28 mouse cellular contexts compared by ENCODE assay signal in genomic region chr12:31846077-31846476, GRCm38 (mm10).
DNase-seq lines count a peak whose midpoint lies in the region; ATAC-seq and TF ChIP-seq lines count a peak whose summit lies in the region.
"Had no signal": no experiment of that assay in that cellular context is flagged by ENCODE, and none has a peak within 500 bp of the region (broad histone marks: within the 10 kb centered on the region; RNA-seq: fewer than 3 reads in every experiment).

No protein-coding gene starts in this region.

- WGBS in heart, adult 2 months = 64% methylated on average over 3 of the region's 3 CpGs
- 91% methylated on average over 3 of the region's 3 CpGs for WGBS in heart, embryonic 11.5 days (ENCODE audit: insufficient replicate concordance)

- DNase-seq in gastrocnemius, adult 2 months = peak; percentile 24
- no peak for DNase-seq in gastrocnemius, postnatal 25 days
- DNase-seq in heart, adult 2 months = peak in 1 of 2 experiments; percentile 44
- DNase-seq in fat pad, adult 2 months (ENCODE audit: extremely low read depth, low read depth, low spot score) = peak; percentile 23
- peak; percentile 12 for DNase-seq in heart, postnatal 4 days
- DNase-seq in cerebellum, adult 9-11 months = no peak
- DNase-seq: adrenal gland, postnatal 10 days; adrenal gland, postnatal 36 days; B cell, adult 2 months; cerebellum, adult 18-20 months; cerebellum, adult 9-10 months; cerebellum, postnatal 25 days; kidney, adult 18-20 months; kidney, adult 9 months had no signal

- no peaks in the 10 kb centered on the region for H3K9me3 ChIP-seq in heart, embryonic 11.5 days (replicated peaks; ENCODE audit: control insufficient read depth, low read length)
- H3K9me3 ChIP-seq: embryonic facial prominence, embryonic 12.5 days; embryonic facial prominence, embryonic 15.5 days; forebrain, embryonic 10.5 days; forebrain, embryonic 13.5 days; G1E; heart, embryonic 13.5 days had no signal

- no peak for TF ChIP-seq POLR2A in heart, adult 2 months (IDR thresholded peaks at IDR 0.05; ENCODE audit: insufficient read depth, low read depth, low read length)

- ATAC-seq in heart, embryonic 11.5 days (replicated peaks; ENCODE audit: insufficient number of reproducible peaks, low FRiP score, low TSS enrichment) = no peak
- ATAC-seq: forebrain, embryonic 13.5 days; forebrain, embryonic 16.5 days; hindbrain, postnatal 0 days; inflammation-experienced regulatory T-cells, adult 6 months; intestine, embryonic 16.5 days; Patski had no signal

- intact Hi-C loops in gastrocnemius, adult 2 months (cut with DNase I) = loop anchor here (5.0 kb wide), 1 partner anchor 81 kb away; no protein-coding TSS in a partner anchor
- intact Hi-C loops in heart, adult 2 months (cut with DNase I) = loop anchor here (5.0 kb wide), 2 partner anchors 71 to 119 kb away; no protein-coding TSS in a partner anchor

- no peaks in the 10 kb centered on the region for H3K36me3 ChIP-seq in heart, adult 2 months (ENCODE audit: control insufficient read depth, insufficient read depth, low read length)
- H3K36me3 ChIP-seq in heart, embryonic 11.5 days (ENCODE audit: control insufficient read depth, insufficient read depth, low read length) = no peaks in the 10 kb centered on the region

- H3K27me3 ChIP-seq in heart, adult 2 months (ENCODE audit: control insufficient read depth, insufficient read depth, low read length) = no peaks in the 10 kb centered on the region
- no peaks in the 10 kb centered on the region for H3K27me3 ChIP-seq in heart, embryonic 11.5 days (ENCODE audit: control insufficient read depth, insufficient read depth, low read length)
- H3K27me3 ChIP-seq: CH12.LX; embryonic facial prominence, embryonic 12.5 days; embryonic facial prominence, embryonic 15.5 days; forebrain, embryonic 13.5 days; heart, embryonic 13.5 days; Patski had no signal

- H3K4me1 ChIP-seq in heart, adult 2 months (ENCODE audit: control insufficient read depth, insufficient read depth, low read length) = peaks cover 2% of the 10 kb centered on the region; the same call in 1 of the 2 replicates
- H3K4me1 ChIP-seq in heart, embryonic 11.5 days (ENCODE audit: control insufficient read depth, insufficient read depth, low read length) = no peaks in the 10 kb centered on the region
- H3K4me1 ChIP-seq: embryonic facial prominence, embryonic 12.5 days; embryonic facial prominence, embryonic 15.5 days; forebrain, embryonic 10.5 days; forebrain, embryonic 13.5 days had no signal

- no peak overlapping the region for H3K9ac ChIP-seq in heart, adult 2 months (ENCODE audit: low read depth, low read length)
- no peak overlapping the region for H3K9ac ChIP-seq in heart, embryonic 11.5 days (ENCODE audit: low read depth, low read length)
- H3K9ac ChIP-seq: embryonic facial prominence, embryonic 12.5 days; embryonic facial prominence, embryonic 15.5 days; forebrain, embryonic 13.5 days; heart, embryonic 13.5 days; hindbrain, embryonic 14.5 days had no signal

- H3K27ac ChIP-seq in gastrocnemius, adult 2 months = peak overlapping the region; percentile 21
- H3K27ac ChIP-seq in heart, adult 2 months = peak overlapping the region; percentile 42
- H3K27ac ChIP-seq in heart, embryonic 11.5 days (ENCODE audit: low read depth, low read length) = no peak overlapping the region
- H3K27ac ChIP-seq: embryonic facial prominence, embryonic 12.5 days; embryonic facial prominence, embryonic 15.5 days; forebrain, embryonic 10.5 days; forebrain, embryonic 13.5 days; heart, embryonic 13.5 days; hindbrain, embryonic 14.5 days; hindbrain, postnatal 0 days had no signal

- H3K79me2 ChIP-seq in heart, adult 2 months (replicated peaks; ENCODE audit: control insufficient read depth, insufficient read depth, low read length) = no peaks in the 10 kb centered on the region

- TF ChIP-seq CTCF in gastrocnemius, adult 2 months (IDR thresholded peaks at IDR 0.05) = no peak
- no peak for TF ChIP-seq CTCF in heart, adult 2 months (IDR thresholded peaks at IDR 0.05)

- H3K4me2 ChIP-seq in heart, embryonic 11.5 days = no peak overlapping the region
- H3K4me2 ChIP-seq: embryonic facial prominence, embryonic 12.5 days; embryonic facial prominence, embryonic 15.5 days; forebrain, embryonic 13.5 days; heart, embryonic 13.5 days; hindbrain, embryonic 14.5 days had no signal

- TF ChIP-seq EP300 in heart, adult 2 months (IDR thresholded peaks at IDR 0.05; ENCODE audit: insufficient read depth, low read depth, low read length) = peak; percentile 69; the same call in 1 of the 2 replicates

- H3K4me3 ChIP-seq in gastrocnemius, adult 2 months = no peak overlapping the region
- no peak overlapping the region for H3K4me3 ChIP-seq in heart, adult 2 months
- H3K4me3 ChIP-seq in heart, embryonic 11.5 days (ENCODE audit: low read depth, low read length) = no peak overlapping the region
- H3K4me3 ChIP-seq: embryonic facial prominence, embryonic 12.5 days; embryonic facial prominence, embryonic 15.5 days; forebrain, embryonic 10.5 days; forebrain, embryonic 13.5 days; heart, embryonic 13.5 days had no signal

Comparison
In these comparisons a context has a peak if more than half of its experiments do, and no peak if none do; other contexts are left out.
1. DNase-seq: peak in gastrocnemius, adult 2 months (single experiment), fat pad, adult 2 months (single experiment) and heart, postnatal 4 days (single experiment); none in gastrocnemius, postnatal 25 days (single experiment) and cerebellum, adult 9-11 months (single experiment).